ENCODE assay signal across 21 mouse cellular contexts in genomic region chr10:112611711-112612110, GRCm38 (mm10).
DNase-seq lines count a peak whose midpoint lies in the region; TF ChIP-seq lines count a peak whose summit lies in the region.
"Had no signal": no experiment of that assay in that cellular context is flagged by ENCODE, and none has a peak within 500 bp of the region (broad histone marks: within the 10 kb centered on the region; RNA-seq: fewer than 3 reads in every experiment).

No protein-coding gene starts in this region.

- H3ac ChIP-seq in C2C12 (ENCODE audit: control insufficient read depth, insufficient read length, low read depth) (no peak overlapping the region), myocyte (ENCODE audit: control insufficient read depth, insufficient read length) (no peak overlapping the region)

- no peaks in the 10 kb centered on the region for H3K79me3 ChIP-seq in C2C12 (ENCODE audit: low read depth)

- no peak overlapping the region for H3K4me2 ChIP-seq in myocyte (ENCODE audit: low read depth)
- H3K4me2 ChIP-seq: embryonic facial prominence, embryonic 12.5 days; forebrain, embryonic 12.5 days had no signal

- no peak for TF ChIP-seq CTCF in C2C12 (IDR thresholded peaks at IDR 0.05; ENCODE audit: control insufficient read depth, insufficient read depth, insufficient read length)

- H3K36me3 ChIP-seq in C2C12 (ENCODE audit: control insufficient read depth, insufficient read depth) (no peaks in the 10 kb centered on the region), myocyte (ENCODE audit: control insufficient read depth, insufficient read depth) (no peaks in the 10 kb centered on the region)
- H3K36me3 ChIP-seq: embryonic facial prominence, embryonic 10.5 days; embryonic facial prominence, embryonic 12.5 days; forebrain, embryonic 10.5 days; forebrain, embryonic 12.5 days had no signal

- DNase-seq in 3134 (ENCODE audit: extremely low read depth, insufficient read length, low spot score): peak; percentile 5
- no peak for DNase-seq in testis, postnatal 14 days (ENCODE audit: low spot score)
- no peak for DNase-seq in ovary, postnatal 14 days (ENCODE audit: low spot score)
- DNase-seq: adrenal gland, adult 8-10 months; adrenal gland, postnatal 14 days; adrenal gland, postnatal 36 days; B cell, adult 2 months; cerebellum, adult 11-12 months; cerebellum, adult 2 months; cerebellum, adult 9-10 months; cerebellum, postnatal 10 days; cerebellum, postnatal 25 days; forebrain, postnatal 0 days had no signal

- H3K27me3 ChIP-seq in C2C12 (ENCODE audit: control insufficient read depth, insufficient read depth, insufficient read length): no peaks in the 10 kb centered on the region
- H3K27me3 ChIP-seq in myocyte (ENCODE audit: control insufficient read depth, insufficient read depth, insufficient read length): no peaks in the 10 kb centered on the region
- H3K27me3 ChIP-seq: embryonic facial prominence, embryonic 12.5 days; forebrain, embryonic 12.5 days; Patski had no signal

- TF ChIP-seq POLR2A in myocyte (IDR thresholded peaks at IDR 0.05; ENCODE audit: insufficient read length, low read depth): no peak

- H3K79me2 ChIP-seq in C2C12 (ENCODE audit: control insufficient read depth, insufficient read depth) (no peaks in the 10 kb centered on the region), myocyte (ENCODE audit: control insufficient read depth, insufficient read depth) (no peaks in the 10 kb centered on the region)

- H3K4me3 ChIP-seq in C2C12 (ENCODE audit: insufficient read depth, poor library complexity, severe bottlenecking): no peak overlapping the region
- no peak overlapping the region for H3K4me3 ChIP-seq in myocyte
- H3K4me3 ChIP-seq: embryonic facial prominence, embryonic 10.5 days; embryonic facial prominence, embryonic 12.5 days; erythroblast, embryonic 14.5 days; forebrain, embryonic 10.5 days; forebrain, embryonic 12.5 days had no signal

TF ChIP-seq in C2C12, 6 proteins besides CTCF, POLR2A, EP300 and RAD21:
- TF ChIP-seq MAX (IDR thresholded peaks at IDR 0.05): no peak
- TF ChIP-seq USF1 (IDR thresholded peaks at IDR 0.05; ENCODE audit: low read depth): no peak
- peak; percentile 70 for TF ChIP-seq FOSL1 (IDR thresholded peaks at IDR 0.05; ENCODE audit: insufficient read depth, low read length, poor library complexity, severe bottlenecking)
- TF ChIP-seq CEBPB (IDR thresholded peaks at IDR 0.05; ENCODE audit: low read depth): peak; percentile 93
- no peak for TF ChIP-seq MYOD1 (IDR thresholded peaks at IDR 0.05; ENCODE audit: control insufficient read depth, insufficient read length, low read depth)

TF ChIP-seq in myocyte, 11 proteins besides CTCF, POLR2A, EP300 and RAD21:
- no peak for TF ChIP-seq MYOG (IDR thresholded peaks at IDR 0.05; ENCODE audit: control insufficient read depth in 1 of 3, insufficient read depth in 1 of 3, insufficient read length in 2 of 3, low read depth in 2 of 3)
- TF ChIP-seq CEBPB (IDR thresholded peaks at IDR 0.05; ENCODE audit: insufficient read depth, poor library complexity, severe bottlenecking): peak; percentile 78
